Mouse (Mus musculus): Measurements from ENCODE around the gene Marc1. TPM values are rescaled to one million over a fixed set of nuclear protein-coding genes. Genes with fewer than 3 reads are reported as not detected.

The Marc1 gene
- total RNA-seq, 2 experiments from 2014 or later = 0.19 to 0.20 TPM

GRCm38 (mm10) chr1:184762941-184763340 is 48.2 kb downstream of the Marc1 start:
- no peak for DNase-seq

GRCm38 (mm10) chr1:184761988-184762387 is 49.1 kb downstream of the Marc1 start:
- DNase-seq = no peak

DNA sequence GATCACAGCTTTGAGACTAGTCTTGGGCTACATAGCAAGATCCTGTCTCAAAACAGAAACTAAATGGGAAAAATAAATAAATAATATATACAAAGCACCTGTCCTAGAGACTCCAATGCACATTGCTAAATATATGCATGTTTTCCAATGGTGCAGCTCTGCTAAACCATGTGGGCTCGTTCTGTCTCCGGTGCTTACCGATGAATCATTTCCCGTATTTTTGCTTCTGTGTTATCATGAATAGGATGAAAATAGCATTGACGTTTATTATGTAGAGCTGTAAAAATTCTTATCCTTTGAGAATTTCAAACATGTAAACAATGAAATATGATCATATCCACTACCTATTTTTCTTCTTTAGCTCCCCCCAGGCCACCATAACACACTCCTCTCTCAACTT is 58.4 kb downstream of the Marc1 start:
- DNase-seq = no peak

GRCm38 (mm10) chr1:184750114-184750664 is 60.9 kb downstream of the Marc1 start:
- DNase-seq = no peak

GRCm38 (mm10) chr1:184748692-184749152 is 62.4 kb downstream of the Marc1 start:
- peak; percentile 44 for DNase-seq

- peak; percentile 66 for DNase-seq
These were observed 73.1 kb downstream of the Marc1 start for GRCm38 (mm10) chr1:184737876-184738479.

- DNase-seq = no peak
These were observed 73.9 kb downstream of the Marc1 start for GRCm38 (mm10) chr1:184737228-184737627.

Small RNAs within 50 kb of the gene (microRNA-seq; reads per million reads assigned to microRNA genes)
- gene Mir1981 = 172 to 197 reads per million in 2 experiments

Other genes with a start within 250 kb of the Marc1 start
- gene Hlx, start 78.7 kb downstream of the Marc1 start, total RNA-seq (2021) = 10 to 100 TPM; 26.8 to 27.5 TPM
- 100 to 1,000 TPM; 150 to 151 TPM for gene Marc2, start 35.1 kb upstream of the Marc1 start, total RNA-seq (2021)
- 10 to 100 TPM; 32.8 to 36.1 TPM for gene C130074G19Rik, start 71.9 kb upstream of the Marc1 start, total RNA-seq (2021)
- 1 to 10 TPM; 5.9 to 8.2 TPM for gene Mark1, start 188.3 kb upstream of the Marc1 start, total RNA-seq (2021)